Mouse (Mus musculus) liver, embryonic 12.5 days (tissue): Measurements from ENCODE around the gene Extl2. TPM values are rescaled to one million over a fixed set of nuclear protein-coding genes. Genes with fewer than 3 reads are reported as not detected.

ENCODE experiments used
- ATAC-seq: fragments of 200-750 bp; cut with Nextera tagmentation; 2 replicates; pipeline ENCODE4 v1.8.0; 2017; ENCODE audit warnings: moderate number of reproducible peaks, mild to moderate bottlenecking, moderate library complexity
- H3K27ac ChIP-seq: fragments of 300-500 bp; sonication (generic); 2 replicates; pipeline ENCODE4 v1.5.1; 2016; ENCODE audit warnings: mild to moderate bottlenecking
- H3K27me3 ChIP-seq: fragments of 300-500 bp; sonication (generic); replicated peaks from 2 replicates; pipeline ENCODE4 v1.6.1; 2016; ENCODE audit warnings: mild to moderate bottlenecking, moderate library complexity
- H3K36me3 ChIP-seq: fragments of 300-500 bp; sonication (generic); 2 replicates; pipeline ENCODE4 v1.6.1; 2016; ENCODE audit warnings: mild to moderate bottlenecking, moderate library complexity
- H3K4me1 ChIP-seq: fragments of 300-500 bp; sonication (generic); 2 replicates; pipeline ENCODE4 v1.6.1; 2016
- H3K4me2 ChIP-seq: fragments of 300-500 bp; sonication (generic); 2 replicates; pipeline ENCODE4 v1.6.1; 2016; ENCODE audit warnings: mild to moderate bottlenecking, moderate library complexity
- H3K4me3 ChIP-seq: fragments of 300-500 bp; sonication (generic); 2 replicates; pipeline ENCODE4 v1.5.1; 2016; ENCODE audit warnings: mild to moderate bottlenecking, moderate library complexity
- H3K9ac ChIP-seq: fragments of 300-500 bp; sonication (generic); 2 replicates; pipeline ENCODE4 v1.6.1; 2016; ENCODE audit warnings: mild to moderate bottlenecking, moderate library complexity
- H3K9me3 ChIP-seq: fragments of 300-500 bp; sonication (generic); replicated peaks from 2 replicates; pipeline ENCODE4 v1.6.1; 2016; ENCODE audit warnings: mild to moderate bottlenecking, moderate library complexity
- WGBS: fragments of 180-500 bp; shearing (Covaris S2); methylation state at CpG from one replicate; pipeline ENCODE4 v1.1.7; 2016; ENCODE audit not compliant: insufficient replicate concordance; 5-methylcytosine and 5-hydroxymethylcytosine counted together
- microRNA-seq: library from miRNA; unstranded; fragments of <30 nt; microRNA quantifications from one replicate; pipeline ENCODE4, GENCODE M21; 2017
- polyA plus RNA-seq: library from polyadenylated mRNA; unstranded; fragments of >200 nt; fragmentation: Nextera tagmentation; extraction: Ambion mirVana; gene quantifications from 2 replicates; pipeline ENCODE4 v1.2.1, GENCODE M21; 2016

Extl2 gene
- polyA plus RNA-seq, 1 experiment from 2014 or later = 6.3 TPM

- ATAC-seq = no peak
- Histone ChIP-seq H3K9ac (no peak overlapping the region), H3K9me3 (no peaks in the 10 kb centered on the region), H3K27me3 (no peaks in the 10 kb centered on the region), H3K36me3 (no peaks in the 10 kb centered on the region), H3K27ac (no peak overlapping the region), H3K4me2 (no peak overlapping the region), H3K4me1 (no peaks in the 10 kb centered on the region), H3K4me3 (no peak overlapping the region)
- WGBS = 56% methylated on average over 5 of the region's 5 CpGs
Measured at GRCm38 (mm10) chr3:116047034-116047433, 39.8 kb downstream of the Extl2 start.

- 57% methylated on average over 6 of the region's 6 CpGs for whole genome bisulfite sequencing
- no peaks in the 10 kb centered on the region for H3K36me3 ChIP-seq
- H3K27me3 ChIP-seq = no peaks in the 10 kb centered on the region
- H3K4me2 ChIP-seq = no peak overlapping the region
- no peaks in the 10 kb centered on the region for H3K4me1 ChIP-seq
- no peak for ATAC-seq
- H3K27ac ChIP-seq = no peak overlapping the region
- no peak overlapping the region for H3K9ac ChIP-seq
- H3K9me3 ChIP-seq = no peaks in the 10 kb centered on the region
- H3K4me3 ChIP-seq = no peak overlapping the region
Measured at GRCm38 (mm10) chr3:116057078-116057477, 49.8 kb downstream of the Extl2 start.

GRCm38 (mm10) chr3:116060320-116060719 lies 53.1 kb downstream of the Extl2 start:
- ATAC-seq = no peak
- H3K36me3 ChIP-seq = no peaks in the 10 kb centered on the region
- H3K9ac ChIP-seq = no peak overlapping the region
- H3K9me3 ChIP-seq = no peaks in the 10 kb centered on the region
- H3K27me3 ChIP-seq = no peaks in the 10 kb centered on the region
- WGBS = 65% methylated on average over 5 of the region's 5 CpGs
- H3K4me2 ChIP-seq = no peak overlapping the region
- H3K4me1 ChIP-seq = no peaks in the 10 kb centered on the region
- H3K27ac ChIP-seq = no peak overlapping the region
- no peak overlapping the region for H3K4me3 ChIP-seq

- ATAC-seq = no peak
- 61% methylated on average over 2 of the region's 2 CpGs for WGBS
- H3K27me3 ChIP-seq = no peaks in the 10 kb centered on the region
Measured at GRCm38 (mm10) chr3:116062141-116062540, 54.9 kb downstream of the Extl2 start.

GRCm38 (mm10) chr3:116072584-116072983 lies 65.3 kb downstream of the Extl2 start:
- ATAC-seq = no peak
- no peaks in the 10 kb centered on the region for H3K9me3 ChIP-seq
- H3K36me3 ChIP-seq = no peaks in the 10 kb centered on the region
- H3K9ac ChIP-seq = no peak overlapping the region
- no peaks in the 10 kb centered on the region for H3K4me1 ChIP-seq
- no peaks in the 10 kb centered on the region for H3K27me3 ChIP-seq
- H3K27ac ChIP-seq = no peak overlapping the region
- 59% methylated on average over 2 of the region's 2 CpGs for WGBS
- no peak overlapping the region for H3K4me3 ChIP-seq
- no peak overlapping the region for H3K4me2 ChIP-seq

More at GRCm38 (mm10) chr3:116062141-116062540, 54.9 kb downstream of the Extl2 start:
- Histone ChIP-seq H3K9ac (no peak overlapping the region), H3K36me3 (no peaks in the 10 kb centered on the region), H3K4me2 (no peak overlapping the region), H3K9me3 (no peaks in the 10 kb centered on the region), H3K27ac (no peak overlapping the region), H3K4me3 (no peak overlapping the region), H3K4me1 (no peaks in the 10 kb centered on the region)

- Histone ChIP-seq H3K4me2 (no peak overlapping the region), H3K9me3 (no peaks in the 10 kb centered on the region), H3K36me3 (no peaks in the 10 kb centered on the region), H3K4me1 (no peaks in the 10 kb centered on the region), H3K9ac (no peak overlapping the region), H3K27ac (no peak overlapping the region), H3K4me3 (no peak overlapping the region), H3K27me3 (no peaks in the 10 kb centered on the region)
- no peak for ATAC-seq
- 63% methylated on average over 2 of the region's 2 CpGs for WGBS
Measured at GRCm38 (mm10) chr3:116076739-116077138, 69.5 kb downstream of the Extl2 start.

- ATAC-seq = no peak
- WGBS = 65% methylated on average over 4 of the region's 4 CpGs
- no peak overlapping the region for H3K4me2 ChIP-seq
Measured at GRCm38 (mm10) chr3:116078490-116078889, 71.2 kb downstream of the Extl2 start.

More at GRCm38 (mm10) chr3:116078490-116078889, 71.2 kb downstream of the Extl2 start:
- Histone ChIP-seq H3K4me1 (no peaks in the 10 kb centered on the region), H3K9me3 (no peaks in the 10 kb centered on the region), H3K27ac (no peak overlapping the region), H3K27me3 (no peaks in the 10 kb centered on the region), H3K9ac (no peak overlapping the region), H3K4me3 (no peak overlapping the region), H3K36me3 (no peaks in the 10 kb centered on the region)

Small RNA genes lying within 50 kb of the gene (microRNA-seq; reads per million reads assigned to microRNA genes)
- not detected for gene Mir669n

Other genes starting within 250 kb of the Extl2 start
- 31.5 and 32.1 TPM in 2 replicates for gene Dph5, start 119.6 kb upstream of the Extl2 start, polyA plus RNA-seq
- gene Slc30a7, start 56 bp upstream of the Extl2 start, polyA plus RNA-seq = 13.4 and 14.2 TPM in 2 replicates
- gene Vcam1, start 122.2 kb downstream of the Extl2 start, polyA plus RNA-seq = 47.5 and 51.6 TPM in 2 replicates
- 0.20 and 0.35 TPM in 2 replicates for gene Gpr88, start 246.0 kb downstream of the Extl2 start, polyA plus RNA-seq